Mouse (Mus musculus): ENCODE measurements at regions not wholly inside any gene's neighbourhood (a gene's known extent, or its start where the extent isn't known, plus 50 kb on each side); places are given as distances from the start of the nearest gene placed in this dataset.

DNA sequence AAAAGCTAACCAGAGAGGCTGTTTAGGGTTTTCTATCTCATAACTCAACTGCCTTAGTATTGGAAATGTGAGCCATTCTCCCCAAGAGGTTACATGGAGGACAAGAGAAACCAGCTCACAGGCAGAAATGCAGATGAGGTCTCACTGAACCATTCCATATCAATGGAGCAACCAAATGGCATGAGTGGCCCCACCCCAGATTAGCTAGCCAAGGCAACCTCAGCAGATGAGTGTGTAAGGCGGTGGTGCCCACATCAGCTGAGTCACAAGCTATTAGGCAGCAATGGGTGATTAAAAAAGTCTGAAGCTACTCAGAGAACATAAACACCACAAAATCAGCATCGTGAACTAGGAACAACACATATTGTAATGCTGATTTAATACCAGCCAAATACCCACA lies 133.2 kb downstream of the Lpin1 start:
- ChIA-PET POLR2A (interaction anchor here in 1 of 4 experiments (0.6 kb wide), 1 partner anchor 9 kb away, joined by 4 read pairs; no protein-coding TSS in a partner anchor), CTCF (interaction anchor here in 1 of 4 experiments (0.6 kb wide), 1 partner anchor 26 kb away, joined by 7 read pairs; no protein-coding TSS in a partner anchor)

DNA sequence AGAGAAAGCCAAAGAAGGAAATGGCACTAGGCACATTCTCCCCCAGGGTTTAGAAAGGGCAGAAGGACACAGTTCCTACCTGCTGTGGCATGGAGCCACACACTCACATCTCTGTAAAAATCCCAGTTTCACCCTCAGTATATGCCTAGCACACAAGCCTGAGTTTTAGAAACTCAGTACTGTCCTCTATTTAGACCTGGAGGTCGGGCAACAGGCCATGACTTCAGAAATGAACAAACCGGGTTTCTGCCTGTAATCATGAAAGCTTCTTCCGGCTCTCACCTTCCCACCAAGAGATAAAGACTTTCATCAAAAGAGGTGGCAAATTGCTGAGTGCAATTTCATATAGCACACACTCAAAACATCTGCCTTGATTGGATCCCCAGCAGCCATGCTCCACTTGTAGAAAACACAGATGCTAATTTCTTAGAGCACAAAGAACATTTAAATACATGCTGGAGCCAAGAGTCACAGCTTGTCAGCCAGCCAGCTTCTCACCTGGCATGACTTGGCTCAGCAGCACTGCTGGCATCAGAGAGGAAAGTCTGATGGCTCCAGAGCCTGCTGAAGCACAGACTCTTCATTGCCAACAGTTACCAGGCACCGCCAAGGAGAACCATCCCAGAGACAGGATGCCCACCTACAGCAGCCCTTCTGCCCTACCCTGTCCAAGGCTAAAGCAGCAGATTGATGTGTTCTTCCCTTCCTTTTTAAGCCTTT lies 136.2 kb downstream of the Lpin1 start:
- POLR2A ChIA-PET: interaction anchor here in 1 of 4 experiments (0.6 kb wide), 1 partner anchor 28 kb away, joined by 3 read pairs; no protein-coding TSS in a partner anchor
- CTCF ChIA-PET: interaction anchor here in 1 of 4 experiments (0.6 kb wide), 1 partner anchor 14 kb away, joined by 3 read pairs; no protein-coding TSS in a partner anchor

DNA sequence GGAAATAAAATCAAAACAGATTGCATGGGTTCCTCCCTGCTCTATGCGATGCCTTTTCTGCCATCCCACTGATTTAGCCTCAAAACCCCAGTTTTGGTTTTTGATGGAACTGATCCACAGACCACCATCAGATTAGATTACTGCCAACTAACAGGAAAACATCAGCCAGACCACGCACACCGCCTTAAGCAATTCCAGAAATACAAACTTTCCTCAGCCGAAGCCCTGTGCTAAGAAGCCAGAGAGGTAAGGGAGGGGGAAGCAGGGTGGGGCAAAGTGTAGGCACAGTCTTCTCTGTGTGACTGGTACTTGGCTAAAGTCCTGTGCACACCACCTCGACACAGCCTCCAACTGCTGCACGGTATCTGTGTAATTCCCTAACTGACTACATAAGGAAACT lies 153.3 kb downstream of the Lpin1 start:
- ChIA-PET CTCF (no interaction called here), POLR2A (interaction anchor here in 1 of 4 experiments (0.6 kb wide), 1 partner anchor 20 kb away, joined by 6 read pairs; no protein-coding TSS in a partner anchor)

DNA sequence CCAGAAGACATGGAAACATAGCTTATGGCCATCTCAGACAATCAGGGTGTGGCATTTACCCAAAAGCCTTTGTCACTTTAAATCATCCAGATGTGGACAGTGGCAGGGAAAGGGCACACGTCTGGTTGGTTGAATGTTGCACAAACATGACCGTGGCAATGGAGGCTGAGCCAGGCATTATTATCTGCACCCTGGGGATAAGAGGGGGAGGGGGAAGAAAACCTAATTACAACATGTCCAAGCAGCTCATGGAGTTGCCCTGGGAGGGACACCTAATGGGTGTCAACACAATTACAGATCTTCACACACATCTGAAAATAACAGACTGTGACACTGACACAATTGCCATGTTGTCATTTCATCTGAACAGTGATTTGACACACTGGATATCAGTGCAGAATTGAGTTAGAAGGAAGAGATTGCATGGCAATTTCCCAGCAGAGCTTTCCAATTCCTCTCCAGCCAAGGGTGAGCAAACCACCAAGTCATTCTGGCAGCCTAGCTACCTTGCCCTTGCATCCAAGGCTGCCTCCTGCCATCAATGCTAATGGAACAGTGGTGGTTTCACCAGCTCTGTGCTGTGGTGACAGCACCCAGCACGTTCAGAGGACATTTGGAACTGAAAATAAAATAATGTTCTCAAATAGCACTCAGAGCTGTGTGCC lies 159.9 kb downstream of the Lpin1 start:
- POLR2A ChIA-PET: interaction anchor here in 1 of 4 experiments (0.5 kb wide), 1 partner anchor 276 kb away, joined by 3 read pairs; no protein-coding TSS in a partner anchor
- CTCF ChIA-PET: interaction anchor here in 1 of 4 experiments (0.6 kb wide), 2 partner anchors 127 to 805 kb away, joined by 3 read pairs; no protein-coding TSS in a partner anchor

DNA sequence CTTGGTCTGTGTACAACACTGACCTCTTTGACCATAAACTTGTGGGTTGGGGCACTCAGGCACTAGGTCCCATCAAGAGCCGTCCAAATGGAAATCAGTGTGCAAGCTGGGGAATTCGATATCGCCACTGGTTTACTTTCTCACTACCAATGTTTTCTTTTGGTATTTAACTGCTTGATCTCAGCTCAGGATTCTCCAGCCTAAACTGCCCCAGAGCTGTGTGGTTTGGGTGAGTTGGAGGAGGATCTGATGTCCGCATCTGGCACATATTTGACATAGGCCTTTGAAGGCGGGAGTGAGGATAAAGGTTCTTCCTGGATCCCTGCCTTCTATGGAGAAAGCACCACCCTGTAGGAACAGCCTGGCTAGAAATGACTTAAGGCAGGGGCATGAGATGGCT lies 172.0 kb downstream of the Lpin1 start:
- ChIA-PET CTCF (no interaction called here), POLR2A (no interaction called here)

DNA sequence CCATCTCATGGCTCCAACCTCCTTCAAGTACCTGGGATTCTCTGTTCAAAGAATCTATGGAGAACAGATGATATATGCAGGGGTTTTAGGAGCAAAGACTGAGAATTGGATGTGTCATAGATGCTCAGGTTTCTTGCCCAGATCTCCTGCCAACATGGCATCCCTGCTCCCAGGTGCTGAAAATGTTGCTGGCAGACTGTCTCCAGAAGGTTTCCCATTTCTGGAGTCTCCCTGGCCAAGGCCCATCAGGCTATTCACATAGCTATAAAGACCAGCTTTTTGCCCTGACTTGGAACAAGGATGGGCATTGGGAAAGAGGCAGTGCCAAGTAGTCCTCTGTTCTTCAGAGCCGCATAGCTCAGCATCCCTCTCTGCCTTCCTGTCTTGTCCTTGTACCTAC lies 173.8 kb downstream of the Lpin1 start:
- ChIA-PET CTCF (interaction anchor here in 1 of 4 experiments (0.5 to 0.6 kb wide), 2 partner anchors 302 to 861 kb away, joined by 3 to 4 read pairs; no protein-coding TSS in a partner anchor), POLR2A (no interaction called here)

DNA sequence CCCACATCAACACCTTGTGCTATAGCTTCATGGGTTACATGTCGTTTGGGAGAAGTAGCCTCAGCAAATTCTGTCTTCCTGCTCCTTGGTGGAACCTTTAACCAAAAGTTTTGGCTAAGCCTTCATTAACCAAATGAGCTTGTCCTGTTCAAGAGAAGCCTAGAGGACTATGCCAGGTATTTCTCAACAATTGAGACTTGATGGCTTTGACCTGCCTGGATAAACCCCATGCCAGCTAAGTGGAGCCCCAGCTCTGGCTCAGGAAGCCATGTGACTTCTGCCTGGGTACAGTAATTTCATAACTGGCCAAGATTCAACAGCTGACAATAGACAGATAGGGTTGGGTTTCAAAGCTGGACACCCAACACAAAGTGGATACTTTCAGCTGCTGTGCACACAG lies 174.5 kb downstream of the Lpin1 start:
- ChIA-PET CTCF (no interaction called here), POLR2A (interaction anchor here in 1 of 4 experiments (0.7 kb wide), 1 partner anchor 51 kb away, joined by 4 read pairs; no protein-coding TSS in a partner anchor)

DNA sequence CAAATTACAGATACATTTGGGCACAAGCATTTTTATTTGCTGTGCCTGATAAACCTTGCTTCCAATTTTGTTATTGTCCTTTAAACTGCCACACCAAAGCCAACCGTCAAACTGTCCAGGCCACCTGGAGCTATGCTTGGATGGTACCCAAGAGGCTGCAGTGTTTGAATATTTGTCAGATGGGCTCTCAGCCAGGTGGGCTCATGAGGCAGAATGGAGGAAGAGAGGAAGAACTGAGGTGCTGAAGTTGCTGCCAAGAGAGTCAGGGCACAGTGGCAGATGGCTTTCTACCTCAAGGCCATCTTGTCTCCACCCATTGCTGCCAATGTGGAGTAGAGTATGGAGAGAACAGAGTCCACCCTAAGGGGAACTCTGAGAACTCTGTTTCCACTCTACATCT lies 176.0 kb downstream of the Lpin1 start:
- ChIA-PET POLR2A (no interaction called here), CTCF (no interaction called here)

DNA sequence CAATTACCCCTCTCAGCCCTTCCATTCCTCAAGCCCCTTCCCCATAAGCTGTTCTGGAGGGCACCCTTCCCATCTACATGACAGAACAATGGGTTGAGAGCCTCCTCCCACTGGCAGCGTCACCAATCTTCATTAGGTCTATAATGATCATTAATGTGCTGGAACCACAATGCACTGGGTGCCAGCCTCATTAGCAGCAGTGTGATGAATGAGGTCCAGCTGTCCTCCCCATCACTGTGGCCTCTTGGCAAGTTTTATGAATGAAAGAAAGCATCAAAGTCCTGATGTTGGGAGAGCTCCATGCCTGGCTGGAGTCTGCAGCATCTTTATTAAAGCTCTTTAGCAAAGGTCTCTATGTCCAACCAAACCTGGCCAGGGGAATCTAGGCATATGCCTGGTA lies 176.5 kb downstream of the Lpin1 start:
- ChIA-PET CTCF (interaction anchor here in 1 of 4 experiments (0.6 kb wide), 1 partner anchor 1041 kb away, joined by 8 read pairs; no protein-coding TSS in a partner anchor), POLR2A (no interaction called here)

DNA sequence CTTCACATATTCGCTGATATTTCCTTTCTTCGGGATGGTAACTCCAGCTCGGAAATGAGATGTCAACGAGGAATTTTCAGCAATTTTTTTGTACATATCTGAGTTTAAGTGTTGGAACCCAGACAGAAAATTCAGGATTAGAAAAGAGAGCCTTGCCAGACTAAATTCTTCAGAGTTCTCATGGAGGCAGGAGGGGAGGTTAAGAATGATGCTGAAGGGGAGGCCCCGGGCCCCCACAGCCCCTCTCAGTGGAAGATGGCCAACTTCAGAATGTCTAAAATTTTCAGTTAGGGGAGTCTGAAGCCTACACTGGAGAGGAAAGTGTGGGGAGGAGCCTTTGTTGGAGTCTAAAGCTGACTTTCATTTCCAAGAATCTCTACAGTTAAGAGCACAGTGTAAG lies 184.8 kb downstream of the Lpin1 start:
- ChIA-PET POLR2A (interaction anchor here in 1 of 4 experiments (0.7 kb wide), 1 partner anchor 40 kb away, joined by 3 read pairs; no protein-coding TSS in a partner anchor), CTCF (no interaction called here)

DNA sequence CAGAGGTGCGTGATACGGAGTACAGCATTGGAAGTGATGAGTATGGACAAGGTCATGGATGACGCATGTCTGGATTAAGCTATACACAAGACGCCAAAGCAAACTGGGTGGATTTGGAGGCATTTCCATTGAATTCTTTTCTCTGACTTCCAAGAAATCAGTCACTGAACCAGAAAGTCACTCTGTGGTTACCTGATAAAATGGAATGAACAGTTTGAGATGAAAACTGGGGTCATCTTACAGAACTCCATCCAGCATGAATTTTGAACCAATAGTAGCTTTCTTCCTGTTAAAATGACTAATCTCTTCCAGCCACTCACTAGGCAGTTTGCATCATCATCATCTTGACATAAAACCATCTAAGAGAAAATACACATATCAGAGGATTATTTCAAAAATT lies 186.2 kb downstream of the Lpin1 start:
- POLR2A ChIA-PET: no interaction called here
- CTCF ChIA-PET: no interaction called here

DNA sequence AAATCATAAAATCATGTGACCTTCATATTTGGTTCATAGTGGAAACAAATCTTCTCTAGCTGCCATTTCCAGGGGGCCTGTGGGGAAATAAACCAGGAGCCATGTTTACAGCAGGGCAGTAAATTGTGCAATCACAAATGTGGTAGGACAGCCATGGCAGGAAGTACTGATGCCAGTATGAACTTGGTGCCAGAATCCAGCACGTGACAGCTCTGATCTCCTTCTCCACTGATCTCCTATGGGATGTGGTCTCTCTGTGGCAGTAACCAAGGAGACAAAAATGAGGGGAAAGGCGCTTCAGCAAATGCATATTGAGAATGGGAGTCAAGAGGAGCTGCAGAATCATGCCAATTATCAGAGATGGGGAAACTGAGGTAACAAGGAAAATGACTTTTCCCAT lies 215.0 kb downstream of the Lpin1 start:
- POLR2A ChIA-PET: no interaction called here
- CTCF ChIA-PET: no interaction called here

DNA sequence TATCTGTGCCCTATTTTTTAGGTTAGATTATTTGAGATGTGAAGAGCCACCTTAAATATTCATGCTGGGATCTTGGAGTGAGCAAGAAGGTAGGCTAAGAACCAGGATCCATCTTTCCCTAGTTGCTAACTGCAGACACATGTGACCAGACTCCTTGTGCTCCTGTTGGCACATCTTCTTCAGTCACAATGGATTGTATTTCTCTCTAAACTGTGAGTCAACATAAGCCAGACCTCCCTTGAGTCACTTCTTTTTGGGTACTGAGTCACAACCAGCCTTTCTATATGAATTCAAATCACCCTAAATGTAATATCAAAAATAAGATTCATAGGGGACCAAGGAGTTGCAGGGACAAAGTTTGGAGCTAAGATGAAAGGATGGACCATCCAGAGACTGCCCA lies 217.9 kb downstream of the Lpin1 start:
- ChIA-PET POLR2A (interaction anchor here in 1 of 4 experiments (0.6 kb wide), 1 partner anchor 247 kb away, joined by 3 read pairs; no protein-coding TSS in a partner anchor), CTCF (no interaction called here)

DNA sequence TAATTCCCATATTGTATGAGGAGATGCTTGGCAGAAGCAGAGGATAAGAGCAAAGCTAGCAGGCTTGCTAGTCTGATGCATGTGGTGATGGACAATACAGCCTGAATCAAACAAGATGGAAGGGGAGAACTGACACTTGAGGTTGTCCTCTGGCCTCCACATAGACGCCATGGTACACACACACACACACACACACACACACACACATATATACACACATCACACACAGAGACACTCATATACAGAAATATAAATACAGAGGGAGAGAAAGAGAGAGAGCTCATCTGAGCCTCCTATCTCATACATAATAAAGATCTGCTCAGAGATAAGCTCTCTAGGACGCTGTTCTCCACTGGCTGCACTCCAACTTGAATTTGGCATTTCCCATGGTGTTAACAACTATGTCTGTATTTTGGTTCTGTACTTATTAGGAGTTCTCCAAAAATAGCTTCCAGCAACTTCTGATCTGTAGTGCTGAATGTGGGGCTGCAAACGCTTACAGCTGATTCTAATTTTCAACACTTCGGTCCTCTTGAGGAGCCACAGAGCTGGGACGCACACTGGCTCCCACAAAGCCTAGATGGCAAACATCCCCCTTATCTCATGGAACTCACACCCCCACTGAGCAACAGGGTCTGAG lies 219.0 kb downstream of the Lpin1 start:
- ChIA-PET POLR2A (no interaction called here), CTCF (interaction anchor here in 1 of 4 experiments (0.6 kb wide), 1 partner anchor 70 kb away, joined by 3 read pairs; no protein-coding TSS in a partner anchor)

DNA sequence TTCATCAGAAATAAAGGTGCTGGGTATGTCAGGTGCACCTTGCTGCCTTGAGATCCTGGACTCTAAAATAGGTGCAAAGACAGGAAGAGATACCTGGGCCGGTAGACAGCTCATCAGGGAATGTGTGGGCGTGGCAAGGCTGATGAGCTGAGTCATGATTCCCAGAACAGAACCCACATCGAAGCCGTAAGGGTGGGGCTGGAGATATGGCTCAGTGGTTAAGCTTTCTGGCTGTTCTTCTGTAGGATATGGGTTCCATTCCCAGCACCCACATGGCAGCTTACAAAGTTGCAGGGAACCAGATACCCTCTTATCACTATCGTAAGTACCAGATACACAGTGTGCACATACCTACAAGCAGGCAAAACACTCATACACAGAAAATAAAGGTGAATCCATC lies 219.6 kb downstream of the Lpin1 start:
- CTCF ChIA-PET: no interaction called here
- POLR2A ChIA-PET: no interaction called here

DNA sequence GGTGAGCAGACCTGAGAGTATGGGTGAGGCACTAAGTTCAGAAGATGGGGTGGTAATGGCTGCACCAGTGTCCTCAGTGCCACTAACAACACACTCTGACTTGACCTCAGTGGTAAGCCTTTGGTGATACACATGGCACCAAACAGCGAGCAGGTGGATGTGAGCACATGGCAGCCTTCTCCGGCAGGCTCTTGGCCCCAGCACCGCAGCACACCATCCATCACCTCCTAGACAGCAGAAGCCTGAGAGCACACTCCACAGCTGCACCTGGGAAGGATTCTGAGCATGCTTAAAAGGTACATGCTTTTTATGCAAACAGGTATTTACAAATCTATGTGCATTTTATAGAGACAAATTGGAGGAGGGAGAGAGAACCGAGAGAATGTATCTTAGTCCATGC lies 223.7 kb downstream of the Lpin1 start:
- ChIA-PET CTCF (no interaction called here), POLR2A (no interaction called here)

DNA sequence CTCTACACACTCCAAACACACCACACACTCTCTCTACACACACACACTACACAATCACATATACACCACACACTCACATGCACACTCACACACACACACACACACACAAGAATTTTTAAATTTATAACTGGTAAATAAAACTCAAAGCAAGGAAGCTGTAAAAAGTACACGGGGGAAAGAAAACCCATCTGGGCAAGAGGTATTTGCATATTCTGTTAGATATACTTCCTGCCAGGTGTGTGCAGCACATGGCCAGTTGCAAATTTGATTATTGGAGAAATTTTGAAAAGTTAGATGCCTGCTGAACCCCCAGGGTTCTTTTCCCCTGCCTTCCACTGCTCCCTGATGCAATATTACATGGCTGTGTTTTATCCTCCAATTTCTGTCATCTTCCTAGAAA lies 226.4 kb downstream of the Lpin1 start:
- CTCF ChIA-PET: no interaction called here
- POLR2A ChIA-PET: no interaction called here

DNA sequence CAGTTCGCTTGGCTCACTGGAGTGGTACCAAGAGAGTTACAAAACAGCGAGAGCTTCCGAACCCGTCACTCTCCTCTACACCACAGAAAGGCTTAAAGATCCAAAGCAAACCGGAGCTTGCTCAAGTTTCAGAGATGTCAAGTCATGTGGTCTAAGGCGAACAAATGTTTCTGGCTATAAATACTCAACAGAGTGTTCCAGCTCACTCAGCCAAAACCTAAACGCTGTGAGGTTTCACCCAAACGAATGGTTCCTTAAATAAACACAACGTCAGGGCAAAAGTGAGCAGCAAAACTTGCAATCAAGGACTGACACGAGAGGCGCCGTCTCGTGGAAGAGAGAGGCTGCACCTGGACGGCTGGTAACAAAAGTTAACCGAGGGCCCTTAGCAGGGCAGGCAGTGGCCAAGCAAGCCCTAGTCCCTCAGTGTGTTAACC lies 227.2 kb downstream of the Lpin1 start:
- CTCF ChIA-PET: no interaction called here

DNA sequence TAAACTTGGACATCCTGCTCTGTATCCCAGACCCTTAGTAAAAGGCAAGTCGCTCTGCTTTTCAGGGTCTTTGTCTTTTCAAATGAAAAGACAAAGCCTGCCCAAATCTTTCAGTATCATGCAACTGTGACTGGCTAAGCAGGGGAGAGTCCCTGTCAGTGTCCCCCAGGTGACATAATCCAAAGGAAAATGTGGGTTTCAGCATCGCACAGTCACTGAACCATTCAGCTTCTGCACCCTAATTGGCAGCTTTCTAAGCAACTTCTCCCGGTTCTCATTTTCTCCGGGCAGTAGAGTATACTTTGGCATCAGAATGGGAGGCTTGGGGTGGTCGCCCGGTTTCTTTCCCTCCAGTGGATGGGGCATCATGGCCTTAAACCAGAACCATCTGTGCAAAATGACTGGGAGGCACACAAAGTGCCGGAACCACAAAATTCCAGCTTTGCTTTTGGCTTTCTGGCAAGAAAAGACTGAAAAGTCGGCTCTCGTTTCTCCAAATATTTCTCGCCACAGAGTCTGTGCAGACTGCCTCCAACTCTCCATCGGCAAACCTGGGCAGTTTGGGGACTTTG lies 228.3 kb downstream of the Lpin1 start:
- CTCF ChIA-PET: no interaction called here
- POLR2A ChIA-PET: no interaction called here

More for the DNA sequence above, 227.2 kb downstream of the Lpin1 start:
- POLR2A ChIA-PET: no interaction called here

DNA sequence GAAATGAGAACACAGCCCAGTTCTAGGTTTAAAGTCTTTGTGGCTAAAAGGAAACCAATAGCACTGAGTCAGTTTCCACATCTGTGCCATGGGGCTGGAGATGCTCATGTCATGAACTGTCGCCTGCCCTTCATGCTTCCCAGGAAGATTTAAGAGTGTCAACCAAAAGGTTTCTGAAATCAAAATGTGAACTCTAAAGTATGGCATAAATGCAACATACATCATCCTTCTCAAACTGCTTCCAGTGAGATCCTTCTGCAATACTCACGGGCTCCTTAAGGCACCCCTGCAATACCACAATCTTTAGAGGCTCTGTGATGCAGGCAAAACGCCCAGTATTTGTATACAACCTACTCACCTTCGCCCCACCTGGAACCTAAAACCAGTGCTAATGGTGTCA lies 229.7 kb downstream of the Lpin1 start:
- CTCF ChIA-PET: interaction anchor here in 1 of 4 experiments (1.1 kb wide), 1 partner anchor 123 kb away, joined by 3 read pairs; no protein-coding TSS in a partner anchor
- POLR2A ChIA-PET: no interaction called here
